In genomic region chr12:73989594-73989993, GRCm38 (mm10) we compare ENCODE assay signal across 9 mouse cellular contexts. TPM values are rescaled to one million over a fixed set of nuclear protein-coding genes. Genes with fewer than 3 reads are reported as not detected.
DNase-seq lines count a peak whose midpoint lies in the region; ATAC-seq and TF ChIP-seq lines count a peak whose summit lies in the region.
"Had no signal": no experiment of that assay in that cellular context is flagged by ENCODE, and none has a peak within 500 bp of the region (broad histone marks: within the 10 kb centered on the region; RNA-seq: fewer than 3 reads in every experiment).

No protein-coding gene starts in this region.

- H3K4me3 ChIP-seq in E14TG2a.4 (replicated peaks; ENCODE audit: low read length): no peak overlapping the region
- H3K4me3 ChIP-seq in lung, embryonic 15.5 days: no peak overlapping the region

- peak; percentile 50 for TF ChIP-seq CTCF in E14TG2a.4 (conservative IDR thresholded peaks at IDR 0.05; ENCODE audit: low read length)

- peak; percentile 46; the same call in 1 of the 2 replicates for ATAC-seq in lung, embryonic 15.5 days (ENCODE audit: borderline replicate concordance, extremely low read depth, low FRiP score, low TSS enrichment)

- H3K4me1 ChIP-seq in E14TG2a.4 (replicated peaks; ENCODE audit: low read depth, low read length): no peaks in the 10 kb centered on the region
- no peaks in the 10 kb centered on the region for H3K4me1 ChIP-seq in lung, embryonic 15.5 days

- peak; percentile 38 for DNase-seq in layer of hippocampus, adult 11-12 months (ENCODE audit: low spot score)
- DNase-seq in layer of hippocampus, postnatal 36 days: no peak
- DNase-seq in adrenal gland, adult 2 months: peak; percentile 30
- peak; percentile 24 for DNase-seq in gastrocnemius, postnatal 14 days
- peak; percentile 67 for DNase-seq in thymus, postnatal 0 days (ENCODE audit: low spot score)
- no peak for DNase-seq in left cerebral cortex, adult 9 months (ENCODE audit: low spot score in 2 of 2)

- H3K27me3 ChIP-seq in E14TG2a.4 (ENCODE audit: insufficient read depth, low read length): peaks cover 7% of the 10 kb centered on the region; the same call in 1 of the 2 replicates
- H3K27me3 ChIP-seq in lung, embryonic 15.5 days: no peaks in the 10 kb centered on the region

- no peaks in the 10 kb centered on the region for H3K9me3 ChIP-seq in E14TG2a.4 (ENCODE audit: low read length)
- H3K9me3 ChIP-seq in lung, embryonic 15.5 days: no peaks in the 10 kb centered on the region

- no peak overlapping the region for H3K4me2 ChIP-seq in lung, embryonic 15.5 days

- H3K36me3 ChIP-seq in E14TG2a.4 (ENCODE audit: insufficient read depth, low read length): peaks cover 17% of the 10 kb centered on the region
- H3K36me3 ChIP-seq in lung, embryonic 15.5 days: peaks cover 15% of the 10 kb centered on the region

- no peak overlapping the region for H3K27ac ChIP-seq in lung, embryonic 15.5 days
- H3K27ac ChIP-seq: macrophage had no signal

- intact Hi-C loops in gastrocnemius, postnatal 14 days (cut with DNase I; ENCODE audit: low total_unique reads): no loop called here

- no peak overlapping the region for H3K9ac ChIP-seq in lung, embryonic 15.5 days

RNA-seq across cellular contexts. Expression of gene Syt16, which starts 7.9 kb away (rescaled TPM):
- total RNA-seq in layer of hippocampus, postnatal 36 days (2021): 10 to 100 TPM; 54.1 to 57.5 TPM
- total RNA-seq in adrenal gland, adult 2 months (2021): under 1 TPM; 0.52 to 0.66 TPM
- 0.13 and 0.67 TPM in 2 replicates for polyA plus RNA-seq in adrenal gland, adult 2 months (2012; rRNA removed)
- not detected for total RNA-seq in gastrocnemius, postnatal 14 days (2021)
- 0.44 and 1.0 TPM in 2 replicates for polyA plus RNA-seq in lung, embryonic 15.5 days (2015; fragmentation: Nextera tagmentation; extraction: Ambion mirVana)
- polyA plus RNA-seq in thymus, postnatal 0 days (2015; fragmentation: Nextera tagmentation; extraction: Ambion mirVana): 0.04 and 0.09 TPM in 2 replicates
- polyA plus RNA-seq: macrophage had no signal

RNA-seq across cellular contexts. Expression of gene Snapc1, which starts 25.3 kb away (rescaled TPM):
- 10 to 100 TPM; 37.3 to 39.2 TPM for total RNA-seq in layer of hippocampus, postnatal 36 days (2021)
- total RNA-seq in adrenal gland, adult 2 months (2021): 10 to 100 TPM; 16.9 to 18.2 TPM
- polyA plus RNA-seq in adrenal gland, adult 2 months (2012; rRNA removed): 12.5 and 15.4 TPM in 2 replicates
- 1 to 10 TPM; 3.6 to 5.0 TPM for total RNA-seq in gastrocnemius, postnatal 14 days (2021)
- 17.2 and 17.7 TPM in 2 replicates for polyA plus RNA-seq in lung, embryonic 15.5 days (2015; fragmentation: Nextera tagmentation; extraction: Ambion mirVana)
- 15.0 and 15.6 TPM in 2 replicates for polyA plus RNA-seq in thymus, postnatal 0 days (2015; fragmentation: Nextera tagmentation; extraction: Ambion mirVana)

RNA-seq across cellular contexts. Expression of gene Gm49321, which starts 52.1 kb away (rescaled TPM):
- 10 to 100 TPM; 12.0 to 17.6 TPM for total RNA-seq in layer of hippocampus, postnatal 36 days (2021)
- total RNA-seq in adrenal gland, adult 2 months (2021): 1 to 10 TPM; 5.6 to 7.4 TPM
- not detected in 2 replicates for polyA plus RNA-seq in adrenal gland, adult 2 months (2012; rRNA removed)
- total RNA-seq in gastrocnemius, postnatal 14 days (2021): 1 to 10 TPM; 1.3 to 2.5 TPM
- polyA plus RNA-seq in lung, embryonic 15.5 days (2015; fragmentation: Nextera tagmentation; extraction: Ambion mirVana): 11.7 and 14.1 TPM in 2 replicates
- 7.6 and 10.0 TPM in 2 replicates for polyA plus RNA-seq in thymus, postnatal 0 days (2015; fragmentation: Nextera tagmentation; extraction: Ambion mirVana)
- polyA plus RNA-seq: macrophage had no signal

Comparison
In these comparisons a context has a peak if more than half of its experiments do, and no peak if none do; other contexts are left out.
1. DNase-seq: peak in layer of hippocampus, adult 11-12 months (single experiment), adrenal gland, adult 2 months (single experiment), gastrocnemius, postnatal 14 days (single experiment) and thymus, postnatal 0 days (single experiment); none in layer of hippocampus, postnatal 36 days (0 of 2) and left cerebral cortex, adult 9 months (0 of 2).
2. RNA of gene Syt16, which starts 7.9 kb away (total RNA-seq): 54.1 to 57.5 TPM in layer of hippocampus, postnatal 36 days; 0.52 to 0.66 TPM in adrenal gland, adult 2 months and not detected in gastrocnemius, postnatal 14 days; every median in the first group is over 10 times any median in the second.